Mouse (Mus musculus) forebrain, postnatal 0 days (tissue): Measurements from ENCODE around the gene Ngfr. TPM values are rescaled to one million over a fixed set of nuclear protein-coding genes. Genes with fewer than 3 reads are reported as not detected.
A peak's percentile ranks its signal among the peaks of the same experiment; 100 is the strongest.

Experiments used
- ATAC-seq: fragments of 200-750 bp; cut with Nextera tagmentation; 2 replicates; pipeline ENCODE4 v1.8.0; 2017; ENCODE audit warnings: mild to moderate bottlenecking, moderate library complexity
- DNase-seq: peaks from one replicate; pipeline ENCODE4 v3.0.0-alpha.2; 2015
- H3K27ac ChIP-seq: fragments of 300-500 bp; sonication (generic); 2 replicates; pipeline ENCODE4 v1.5.1; 2014; ENCODE audit warnings: low read depth, mild to moderate bottlenecking, antibody characterized with exemption, low read length, moderate library complexity, mixed read lengths
- H3K27me3 ChIP-seq: fragments of 300-500 bp; sonication (generic); 2 replicates; pipeline ENCODE4 v1.6.1; 2014; ENCODE audit warnings: mild to moderate bottlenecking, low read length, mixed read lengths; ENCODE audit not compliant: insufficient read depth
- H3K36me3 ChIP-seq: fragments of 300-500 bp; sonication (generic); 2 replicates; pipeline ENCODE4 v1.6.1; 2014; ENCODE audit warnings: mild to moderate bottlenecking, moderate library complexity; ENCODE audit not compliant: insufficient read depth
- H3K4me1 ChIP-seq: fragments of 300-500 bp; sonication (generic); 2 replicates; pipeline ENCODE4 v1.6.1; 2014; ENCODE audit warnings: antibody characterized with exemption; ENCODE audit not compliant: insufficient read depth
- H3K4me2 ChIP-seq: fragments of 300-500 bp; sonication (generic); 2 replicates; pipeline ENCODE4 v1.6.1; 2014; ENCODE audit warnings: low read depth, mild to moderate bottlenecking, moderate library complexity
- H3K4me3 ChIP-seq: fragments of 300-500 bp; sonication (generic); 2 replicates; pipeline ENCODE4 v1.5.1; 2014; ENCODE audit warnings: low read depth, low read length, mixed read lengths
- H3K9ac ChIP-seq: fragments of 300-500 bp; sonication (generic); 2 replicates; pipeline ENCODE4 v1.6.1; 2014; ENCODE audit warnings: mild to moderate bottlenecking
- H3K9me3 ChIP-seq: fragments of 300-500 bp; sonication (generic); 2 replicates; pipeline ENCODE4 v1.6.1; 2016; ENCODE audit warnings: low read length
- CTCF ChIP-seq: sonication (generic); IDR thresholded peaks from 2 replicates; pipeline ENCODE4 v1.5.1; 2016; ENCODE audit warnings: antibody characterized with exemption, control low read depth, low read depth
- WGBS: fragments of 180-500 bp; shearing (Covaris S2); extraction: QIAGEN DNeasy Blood & Tissue Kit; methylation state at CpG from one replicate; pipeline ENCODE4 v1.1.7; 2014; 5-methylcytosine and 5-hydroxymethylcytosine counted together
- polyA plus RNA-seq: library from polyadenylated mRNA; unstranded; fragments of >200 nt; fragmentation: Nextera tagmentation; extraction: Ambion mirVana; gene quantifications from 2 replicates; pipeline ENCODE4 v1.2.1, GENCODE M21; 2015
- total RNA-seq: library from RNA; depleted of rRNA; stranded (reverse); fragments of >200 nt; gene quantifications from 2 replicates; pipeline ENCODE4 v1.2.3, GENCODE M21; 2014; rRNA removed

Ngfr gene
- total and polyA plus RNA-seq, 2 experiments from 2014 or later: 6.0 to 8.2 TPM

DNA sequence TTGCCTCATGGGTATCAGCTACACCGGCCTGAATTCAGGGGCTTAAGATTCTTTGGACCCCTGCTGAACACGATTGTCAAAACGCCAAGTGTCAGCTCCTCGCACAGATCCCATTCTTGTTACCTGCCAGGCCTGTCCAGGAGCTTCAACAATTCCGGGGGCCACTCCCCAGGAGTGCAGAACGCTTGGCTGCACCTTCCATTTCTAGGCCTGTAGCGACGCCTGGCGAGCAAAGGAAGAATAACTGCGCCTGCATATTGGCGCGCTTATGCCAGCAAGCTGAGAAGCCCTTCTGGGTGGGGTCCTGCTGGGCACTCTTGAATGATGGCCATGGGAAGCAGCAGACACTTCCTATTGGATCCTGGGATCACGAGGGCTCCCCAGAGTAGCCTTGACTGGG lies 66.0 kb downstream of the Ngfr start:
- peak; percentile 97 for TF ChIP-seq CTCF
- no peak overlapping the region for H3K27ac ChIP-seq
- H3K36me3 ChIP-seq: no peaks in the 10 kb centered on the region
- no peak overlapping the region for H3K4me3 ChIP-seq
- no peaks in the 10 kb centered on the region for H3K9me3 ChIP-seq
- peak overlapping the region; percentile 30 for H3K4me2 ChIP-seq
- no peak overlapping the region for H3K9ac ChIP-seq
- WGBS: 2% methylated on average over 13 of the region's 13 CpGs
- H3K4me1 ChIP-seq: peaks cover 5% of the 10 kb centered on the region; the same call in 1 of the 2 replicates
- ATAC-seq (peak; percentile 52), DNase-seq (peak; percentile 92)
- no peaks in the 10 kb centered on the region for H3K27me3 ChIP-seq

DNA sequence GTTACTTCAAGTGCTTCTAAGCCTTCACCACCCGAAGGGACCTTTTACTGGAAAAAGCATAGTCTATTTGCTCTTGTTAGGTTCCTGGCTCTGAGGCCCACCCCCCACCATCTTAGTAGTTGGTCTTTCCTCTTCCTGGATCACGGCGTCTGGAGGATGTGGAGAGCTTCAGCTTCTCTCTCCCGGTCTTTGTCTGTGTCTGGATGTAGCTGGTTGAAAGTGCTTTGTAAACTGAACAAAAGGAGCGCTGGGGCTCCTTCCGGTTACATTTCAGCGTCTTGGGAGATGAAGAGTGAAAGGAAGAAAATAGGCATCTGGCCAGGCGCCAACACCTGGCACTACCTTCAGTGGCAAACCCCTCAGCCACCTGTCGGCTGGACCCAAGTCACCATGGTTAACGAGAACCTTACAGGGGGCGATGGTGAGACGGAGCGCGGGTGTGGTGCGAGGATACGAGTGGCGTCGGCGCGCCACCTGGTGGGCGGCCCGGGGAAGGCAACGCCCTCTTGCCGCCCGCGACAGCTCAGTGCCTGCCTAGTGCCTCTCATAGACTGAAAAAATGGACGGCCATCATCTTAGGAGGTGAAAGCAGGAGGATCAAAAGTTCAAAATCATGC lies 67.0 kb downstream of the Ngfr start:
- Histone ChIP-seq H3K27me3 (no peaks in the 10 kb centered on the region), H3K4me1 (peaks cover 5% of the 10 kb centered on the region; the same call in 1 of the 2 replicates), H3K4me2 (peak overlapping the region; percentile 39), H3K9ac (peak overlapping the region; percentile 35; the same call in 1 of the 2 replicates), H3K9me3 (no peaks in the 10 kb centered on the region), H3K27ac (peak overlapping the region; percentile 67), H3K36me3 (no peaks in the 10 kb centered on the region), H3K4me3 (peak overlapping the region; percentile 23)
- peak; percentile 100 for TF ChIP-seq CTCF
- ATAC-seq (peak; percentile 86), DNase-seq (peak; percentile 94)
- 4% methylated on average over 27 of the region's 27 CpGs for WGBS

DNA sequence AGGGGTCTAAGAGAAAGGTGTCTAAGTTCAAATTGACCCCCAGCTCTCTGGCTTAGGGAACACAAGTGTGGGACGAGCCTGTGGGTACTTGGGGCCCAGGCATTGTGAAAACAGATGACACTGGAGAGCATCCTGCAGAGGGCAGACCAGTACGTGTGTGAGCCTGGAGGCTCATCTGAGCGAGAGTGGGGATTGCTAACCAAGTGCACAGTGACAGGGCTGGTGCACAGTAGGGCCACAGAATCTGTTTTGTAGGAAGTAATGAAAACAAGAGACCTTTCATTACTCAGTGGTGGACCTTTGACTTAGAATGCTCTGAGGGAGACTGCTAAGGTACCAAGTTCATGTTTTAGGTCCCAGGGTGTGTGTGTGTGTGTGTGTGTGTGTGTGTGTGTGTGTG lies 67.5 kb downstream of the Ngfr start:
- Histone ChIP-seq H3K36me3 (no peaks in the 10 kb centered on the region), H3K27ac (peak overlapping the region; percentile 67), H3K27me3 (0 out of 2 replicates have a peak, but pooled peaks cover 5% of the 10 kb centered on the region), H3K9ac (no peak overlapping the region), H3K4me1 (peaks cover 5% of the 10 kb centered on the region; the same call in 1 of the 2 replicates), H3K4me2 (no peak overlapping the region; the same call in 1 of the 2 replicates), H3K4me3 (no peak overlapping the region), H3K9me3 (no peaks in the 10 kb centered on the region)
- 54% methylated on average over 3 of the region's 3 CpGs for WGBS
- TF ChIP-seq CTCF: peak; percentile 27
- ATAC-seq (no peak), DNase-seq (no peak)

DNA sequence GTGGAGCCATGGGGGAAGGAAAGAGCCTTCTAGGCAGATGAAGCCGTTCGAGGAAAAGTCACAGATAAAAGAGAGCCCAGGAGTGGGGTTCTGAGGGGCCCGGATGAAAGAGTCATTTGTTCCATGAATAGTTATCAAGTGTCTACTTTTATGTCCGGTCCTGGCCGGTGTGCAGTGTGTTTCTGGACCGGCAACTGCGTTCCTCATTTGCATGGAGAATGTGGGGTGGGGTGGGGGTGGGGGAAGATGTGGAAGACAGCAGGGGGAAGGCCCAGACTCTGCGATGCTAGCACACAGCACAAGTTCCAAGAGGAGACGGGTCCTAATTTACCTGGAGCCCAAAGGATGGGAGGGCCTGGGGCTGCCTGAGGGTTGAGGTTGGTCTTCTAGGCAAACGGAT lies 68.2 kb downstream of the Ngfr start:
- ATAC-seq: no peak
- no peaks in the 10 kb centered on the region for H3K36me3 ChIP-seq
- no peak for TF ChIP-seq CTCF
- no peak for DNase-seq
- no peaks in the 10 kb centered on the region for H3K9me3 ChIP-seq
- no peak overlapping the region for H3K27ac ChIP-seq
- H3K27me3 ChIP-seq: peaks cover 10% of the 10 kb centered on the region; the same call in 1 of the 2 replicates
- no peak overlapping the region for H3K9ac ChIP-seq
- 56% methylated on average over 10 of the region's 10 CpGs for WGBS
- H3K4me3 ChIP-seq: no peak overlapping the region
- H3K4me1 ChIP-seq: peaks cover 5% of the 10 kb centered on the region; the same call in 1 of the 2 replicates
- no peak overlapping the region for H3K4me2 ChIP-seq

Other genes starting within 250 kb of the Ngfr start
- 103 and 109 TPM in 2 replicates for gene Slc35b1, start 203.0 kb downstream of the Ngfr start, total RNA-seq
- 160 and 179 TPM in 2 replicates for gene Slc35b1, start 203.0 kb downstream of the Ngfr start, polyA plus RNA-seq
- 59.2 and 70.1 TPM in 2 replicates for gene Spop, start 173.7 kb downstream of the Ngfr start, total RNA-seq
- 88.7 and 213 TPM in 2 replicates for gene Spop, start 173.7 kb downstream of the Ngfr start, polyA plus RNA-seq
- 35.7 and 45.8 TPM in 2 replicates for gene Nxph3, start 73.2 kb downstream of the Ngfr start, total RNA-seq
- 9.5 and 12.9 TPM in 2 replicates for gene Nxph3, start 73.2 kb downstream of the Ngfr start, polyA plus RNA-seq
- gene Phb, start 79.2 kb upstream of the Ngfr start, total RNA-seq: 130 and 149 TPM in 2 replicates
- 192 and 197 TPM in 2 replicates for gene Phb, start 79.2 kb upstream of the Ngfr start, polyA plus RNA-seq
- 22.3 and 29.4 TPM in 2 replicates for gene Zfp652, start 124.9 kb upstream of the Ngfr start, total RNA-seq
- gene Zfp652, start 124.9 kb upstream of the Ngfr start, polyA plus RNA-seq: 11.5 and 16.5 TPM in 2 replicates
- 1.9 and 2.5 TPM in 2 replicates for gene B130006D01Rik, start 135.9 kb upstream of the Ngfr start, total RNA-seq
- gene B130006D01Rik, start 135.9 kb upstream of the Ngfr start, polyA plus RNA-seq: 0.10 and 0.47 TPM in 2 replicates
- gene Phospho1, start 236.8 kb upstream of the Ngfr start, total RNA-seq: 0.90 and 2.7 TPM in 2 replicates
- not detected in 2 replicates for gene Phospho1, start 236.8 kb upstream of the Ngfr start, polyA plus RNA-seq
- 1.0 and 1.6 TPM in 2 replicates for gene Gngt2, start 249.5 kb upstream of the Ngfr start, total RNA-seq
- gene Gngt2, start 249.5 kb upstream of the Ngfr start, polyA plus RNA-seq: 1.9 and 2.9 TPM in 2 replicates